Mouse (Mus musculus): Measurements from ENCODE around the gene Igbp1. TPM values are rescaled to one million over a fixed set of nuclear protein-coding genes. Genes with fewer than 3 reads are reported as not detected.

Igbp1 gene
- polyA plus RNA-seq, 1 experiment, result 34.2 TPM

GRCm38 (mm10) chrX:100480317-100480716 is 13.8 kb upstream of the Igbp1 start:
- H3K27me3 ChIP-seq (ENCODE audit: control insufficient read depth, insufficient read depth, insufficient read length), result no peaks in the 10 kb centered on the region

GRCm38 (mm10) chrX:100493500-100494067 is 507 bp upstream of the Igbp1 start:
- Histone ChIP-seq H3K79me3 (ENCODE audit: low read depth) (peaks cover 10% of the 10 kb centered on the region), H3K4me3 (ENCODE audit: insufficient read depth, poor library complexity, severe bottlenecking) (peak overlapping the region; percentile 45), H3ac (ENCODE audit: control insufficient read depth, insufficient read length, low read depth) (peak overlapping the region; percentile 41), H3K79me2 (ENCODE audit: control insufficient read depth, insufficient read depth) (peaks cover 13% of the 10 kb centered on the region), H3K36me3 (ENCODE audit: control insufficient read depth, insufficient read depth) (peaks cover 6% of the 10 kb centered on the region), H3K27me3 (ENCODE audit: control insufficient read depth, insufficient read depth, insufficient read length) (no peaks in the 10 kb centered on the region)
- no peak for TF ChIP-seq MYOD1 (IDR thresholded peaks at IDR 0.05; ENCODE audit: control insufficient read depth, insufficient read length, low read depth)
- no peak for TF ChIP-seq CEBPB (IDR thresholded peaks at IDR 0.05; ENCODE audit: low read depth)
- no peak for TF ChIP-seq MAX (IDR thresholded peaks at IDR 0.05)
- TF ChIP-seq USF1 (IDR thresholded peaks at IDR 0.05; ENCODE audit: low read depth), result no peak
- TF ChIP-seq FOSL1 (IDR thresholded peaks at IDR 0.05; ENCODE audit: insufficient read depth, low read length, poor library complexity, severe bottlenecking), result no peak
- no peak for TF ChIP-seq CTCF (IDR thresholded peaks at IDR 0.05; ENCODE audit: control insufficient read depth, insufficient read depth, insufficient read length)
- no peak for TF ChIP-seq MYOG (IDR thresholded peaks at IDR 0.05; ENCODE audit: control insufficient read depth, extremely low read depth, insufficient read length)

More at GRCm38 (mm10) chrX:100480317-100480716, 13.8 kb upstream of the Igbp1 start:
- TF ChIP-seq CTCF (IDR thresholded peaks at IDR 0.05; ENCODE audit: control insufficient read depth, insufficient read depth, insufficient read length) (peak; percentile 22), USF1 (IDR thresholded peaks at IDR 0.05; ENCODE audit: low read depth) (no peak)
- Histone ChIP-seq H3K79me2 (ENCODE audit: control insufficient read depth, insufficient read depth) (no peaks in the 10 kb centered on the region), H3K79me3 (ENCODE audit: low read depth) (no peaks in the 10 kb centered on the region), H3ac (ENCODE audit: control insufficient read depth, insufficient read length, low read depth) (no peak overlapping the region), H3K4me3 (ENCODE audit: insufficient read depth, poor library complexity, severe bottlenecking) (no peak overlapping the region), H3K36me3 (ENCODE audit: control insufficient read depth, insufficient read depth) (no peaks in the 10 kb centered on the region)

- Histone ChIP-seq H3K4me3 (ENCODE audit: insufficient read depth, poor library complexity, severe bottlenecking) (no peak overlapping the region), H3K36me3 (ENCODE audit: control insufficient read depth, insufficient read depth) (peaks cover 8% of the 10 kb centered on the region), H3ac (ENCODE audit: control insufficient read depth, insufficient read length, low read depth) (no peak overlapping the region), H3K27me3 (ENCODE audit: control insufficient read depth, insufficient read depth, insufficient read length) (no peaks in the 10 kb centered on the region), H3K79me3 (ENCODE audit: low read depth) (no peaks in the 10 kb centered on the region), H3K79me2 (ENCODE audit: control insufficient read depth, insufficient read depth) (no peaks in the 10 kb centered on the region)
- TF ChIP-seq MYOD1 (IDR thresholded peaks at IDR 0.05; ENCODE audit: control insufficient read depth, insufficient read length, low read depth) (no peak), USF1 (IDR thresholded peaks at IDR 0.05; ENCODE audit: low read depth) (no peak), CEBPB (IDR thresholded peaks at IDR 0.05; ENCODE audit: low read depth) (no peak), CTCF (IDR thresholded peaks at IDR 0.05; ENCODE audit: control insufficient read depth, insufficient read depth, insufficient read length) (no peak), MYOG (IDR thresholded peaks at IDR 0.05; ENCODE audit: control insufficient read depth, extremely low read depth, insufficient read length) (no peak), FOSL1 (IDR thresholded peaks at IDR 0.05; ENCODE audit: insufficient read depth, low read length, poor library complexity, severe bottlenecking) (no peak)
These were observed 10.2 kb downstream of the Igbp1 start for GRCm38 (mm10) chrX:100504175-100504851.

- no peak overlapping the region for H3K4me3 ChIP-seq (ENCODE audit: insufficient read depth, poor library complexity, severe bottlenecking)
- no peaks in the 10 kb centered on the region for H3K79me2 ChIP-seq (ENCODE audit: control insufficient read depth, insufficient read depth)
- TF ChIP-seq MAX (IDR thresholded peaks at IDR 0.05) (no peak), FOSL1 (IDR thresholded peaks at IDR 0.05; ENCODE audit: insufficient read depth, low read length, poor library complexity, severe bottlenecking) (no peak), MYOG (IDR thresholded peaks at IDR 0.05; ENCODE audit: control insufficient read depth, extremely low read depth, insufficient read length) (no peak), MYOD1 (IDR thresholded peaks at IDR 0.05; ENCODE audit: control insufficient read depth, insufficient read length, low read depth) (no peak), CEBPB (IDR thresholded peaks at IDR 0.05; ENCODE audit: low read depth) (no peak), USF1 (IDR thresholded peaks at IDR 0.05; ENCODE audit: low read depth) (no peak), CTCF (IDR thresholded peaks at IDR 0.05; ENCODE audit: control insufficient read depth, insufficient read depth, insufficient read length) (no peak)
- no peaks in the 10 kb centered on the region for H3K27me3 ChIP-seq (ENCODE audit: control insufficient read depth, insufficient read depth, insufficient read length)
- no peaks in the 10 kb centered on the region for H3K79me3 ChIP-seq (ENCODE audit: low read depth)
- H3K36me3 ChIP-seq (ENCODE audit: control insufficient read depth, insufficient read depth), result peaks cover 8% of the 10 kb centered on the region
- no peak overlapping the region for H3ac ChIP-seq (ENCODE audit: control insufficient read depth, insufficient read length, low read depth)
These were observed 14.1 kb downstream of the Igbp1 start for GRCm38 (mm10) chrX:100508164-100508563.

GRCm38 (mm10) chrX:100509921-100510320 is 15.8 kb downstream of the Igbp1 start:
- H3K79me3 ChIP-seq (ENCODE audit: low read depth), result no peaks in the 10 kb centered on the region
- H3K79me2 ChIP-seq (ENCODE audit: control insufficient read depth, insufficient read depth), result no peaks in the 10 kb centered on the region
- TF ChIP-seq FOSL1 (IDR thresholded peaks at IDR 0.05; ENCODE audit: insufficient read depth, low read length, poor library complexity, severe bottlenecking) (no peak), CTCF (IDR thresholded peaks at IDR 0.05; ENCODE audit: control insufficient read depth, insufficient read depth, insufficient read length) (no peak), MYOG (IDR thresholded peaks at IDR 0.05; ENCODE audit: control insufficient read depth, extremely low read depth, insufficient read length) (no peak), CEBPB (IDR thresholded peaks at IDR 0.05; ENCODE audit: low read depth) (no peak)
- H3K27me3 ChIP-seq (ENCODE audit: control insufficient read depth, insufficient read depth, insufficient read length), result no peaks in the 10 kb centered on the region
- no peak overlapping the region for H3K4me3 ChIP-seq (ENCODE audit: insufficient read depth, poor library complexity, severe bottlenecking)
- no peak overlapping the region for H3ac ChIP-seq (ENCODE audit: control insufficient read depth, insufficient read length, low read depth)
- peaks cover 8% of the 10 kb centered on the region for H3K36me3 ChIP-seq (ENCODE audit: control insufficient read depth, insufficient read depth)

GRCm38 (mm10) chrX:100516683-100517082 is 22.6 kb downstream of the Igbp1 start:
- Histone ChIP-seq H3K27me3 (ENCODE audit: control insufficient read depth, insufficient read depth, insufficient read length) (no peaks in the 10 kb centered on the region), H3K36me3 (ENCODE audit: control insufficient read depth, insufficient read depth) (no peaks in the 10 kb centered on the region), H3K79me2 (ENCODE audit: control insufficient read depth, insufficient read depth) (no peaks in the 10 kb centered on the region), H3K4me3 (ENCODE audit: insufficient read depth, poor library complexity, severe bottlenecking) (no peak overlapping the region), H3ac (ENCODE audit: control insufficient read depth, insufficient read length, low read depth) (no peak overlapping the region), H3K79me3 (ENCODE audit: low read depth) (no peaks in the 10 kb centered on the region)
- TF ChIP-seq MYOD1 (IDR thresholded peaks at IDR 0.05; ENCODE audit: control insufficient read depth, insufficient read length, low read depth) (no peak), MAX (IDR thresholded peaks at IDR 0.05) (no peak), MYOG (IDR thresholded peaks at IDR 0.05; ENCODE audit: control insufficient read depth, extremely low read depth, insufficient read length) (no peak), CTCF (IDR thresholded peaks at IDR 0.05; ENCODE audit: control insufficient read depth, insufficient read depth, insufficient read length) (no peak), CEBPB (IDR thresholded peaks at IDR 0.05; ENCODE audit: low read depth) (no peak), FOSL1 (IDR thresholded peaks at IDR 0.05; ENCODE audit: insufficient read depth, low read length, poor library complexity, severe bottlenecking) (no peak), USF1 (IDR thresholded peaks at IDR 0.05; ENCODE audit: low read depth) (no peak)
